Mouse (Mus musculus) C2C12 (cell line): ENCODE results near the gene Pkn1. TPM values are rescaled to one million over a fixed set of nuclear protein-coding genes. Genes with fewer than 3 reads are reported as not detected.

ENCODE experiments used
- H3K27me3 ChIP-seq: one replicate; pipeline ENCODE4 v1.6.1; 2011; ENCODE audit not compliant: control insufficient read depth, insufficient read depth, insufficient read length
- H3K36me3 ChIP-seq: one replicate; pipeline ENCODE4 v1.6.1; 2011; ENCODE audit not compliant: control insufficient read depth, insufficient read depth
- H3K4me3 ChIP-seq: one replicate; pipeline ENCODE4 v1.5.1; 2011; ENCODE audit warnings: mild to moderate bottlenecking, control low read depth; ENCODE audit not compliant: poor library complexity, insufficient read depth, severe bottlenecking
- H3K79me2 ChIP-seq: one replicate; pipeline ENCODE4 v1.6.1; 2011; ENCODE audit not compliant: control insufficient read depth, insufficient read depth
- H3K79me3 ChIP-seq: one replicate; pipeline ENCODE4 v1.6.1; 2011; ENCODE audit warnings: low read depth, control low read depth
- H3ac ChIP-seq: one replicate; pipeline ENCODE3; 2011; ENCODE audit warnings: low read depth; ENCODE audit not compliant: control insufficient read depth, insufficient read length
- CEBPB ChIP-seq: IDR thresholded peaks from one replicate; pipeline ENCODE4 v1.6.1; 2011; ENCODE audit warnings: low read depth, mild to moderate bottlenecking, control low read depth, moderate library complexity
- CTCF ChIP-seq: IDR thresholded peaks from one replicate; pipeline ENCODE4 v1.5.1; 2011; ENCODE audit not compliant: control insufficient read depth, insufficient read depth, insufficient read length
- FOSL1 ChIP-seq: IDR thresholded peaks from one replicate; pipeline ENCODE4 v1.8.0; 2011; ENCODE audit warnings: mild to moderate bottlenecking, low read length; ENCODE audit not compliant: poor library complexity, insufficient read depth, severe bottlenecking
- MAX ChIP-seq: IDR thresholded peaks from one replicate; pipeline ENCODE4 v1.6.1; 2011; ENCODE audit warnings: mild to moderate bottlenecking, control low read depth
- MYOD1 ChIP-seq: IDR thresholded peaks from one replicate; pipeline ENCODE4 v1.6.1; 2011; ENCODE audit warnings: low read depth; ENCODE audit not compliant: control insufficient read depth, insufficient read length
- MYOG ChIP-seq: IDR thresholded peaks from one replicate; pipeline ENCODE4 v1.6.1; 2011; ENCODE audit not compliant: control insufficient read depth, insufficient read length; ENCODE audit errors: extremely low read depth
- USF1 ChIP-seq: IDR thresholded peaks from one replicate; pipeline ENCODE4 v1.6.1; 2011; ENCODE audit warnings: low read depth, mild to moderate bottlenecking, control low read depth, moderate library complexity
- polyA plus RNA-seq: library from polyadenylated mRNA; unstranded; fragments of >200 nt; fragmentation: generic; extraction: Trizol; gene quantifications from one replicate; pipeline ENCODE4 v1.2.1, GENCODE M21; 2012; ENCODE audit warnings: missing spikeins

Gene Pkn1
- polyA plus RNA-seq, 1 experiment = 26.6 TPM

DNA sequence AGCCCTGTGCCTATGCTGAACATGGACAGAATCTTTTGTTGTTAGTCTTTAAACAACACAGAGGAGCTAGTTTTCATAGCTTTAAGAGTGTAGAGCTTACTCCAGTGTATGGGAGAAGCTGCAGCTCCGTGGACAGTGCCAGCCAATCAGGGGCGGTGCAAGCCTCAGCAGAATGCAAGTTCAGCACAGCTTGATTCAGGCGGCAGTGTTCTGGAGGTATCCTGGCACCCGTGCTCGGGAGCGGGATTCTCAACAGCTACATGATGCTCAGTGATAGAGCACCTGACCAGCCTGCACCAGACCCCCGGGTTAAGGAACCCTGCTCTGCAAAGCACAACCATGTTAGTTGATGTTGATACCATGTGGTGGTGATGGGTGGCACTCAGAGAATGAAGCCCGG, 38.4 kb downstream of the Pkn1 start:
- TF ChIP-seq MAX = no peak
- no peak for TF ChIP-seq CTCF
- no peak for TF ChIP-seq FOSL1
- no peak for TF ChIP-seq CEBPB
- TF ChIP-seq USF1 = no peak
- TF ChIP-seq MYOD1 = no peak
- no peak for TF ChIP-seq MYOG
- Histone ChIP-seq H3K27me3 (no peaks in the 10 kb centered on the region), H3ac (no peak overlapping the region), H3K36me3 (peaks cover 10% of the 10 kb centered on the region), H3K79me2 (no peaks in the 10 kb centered on the region), H3K79me3 (peaks cover 1% of the 10 kb centered on the region), H3K4me3 (no peak overlapping the region)

DNA sequence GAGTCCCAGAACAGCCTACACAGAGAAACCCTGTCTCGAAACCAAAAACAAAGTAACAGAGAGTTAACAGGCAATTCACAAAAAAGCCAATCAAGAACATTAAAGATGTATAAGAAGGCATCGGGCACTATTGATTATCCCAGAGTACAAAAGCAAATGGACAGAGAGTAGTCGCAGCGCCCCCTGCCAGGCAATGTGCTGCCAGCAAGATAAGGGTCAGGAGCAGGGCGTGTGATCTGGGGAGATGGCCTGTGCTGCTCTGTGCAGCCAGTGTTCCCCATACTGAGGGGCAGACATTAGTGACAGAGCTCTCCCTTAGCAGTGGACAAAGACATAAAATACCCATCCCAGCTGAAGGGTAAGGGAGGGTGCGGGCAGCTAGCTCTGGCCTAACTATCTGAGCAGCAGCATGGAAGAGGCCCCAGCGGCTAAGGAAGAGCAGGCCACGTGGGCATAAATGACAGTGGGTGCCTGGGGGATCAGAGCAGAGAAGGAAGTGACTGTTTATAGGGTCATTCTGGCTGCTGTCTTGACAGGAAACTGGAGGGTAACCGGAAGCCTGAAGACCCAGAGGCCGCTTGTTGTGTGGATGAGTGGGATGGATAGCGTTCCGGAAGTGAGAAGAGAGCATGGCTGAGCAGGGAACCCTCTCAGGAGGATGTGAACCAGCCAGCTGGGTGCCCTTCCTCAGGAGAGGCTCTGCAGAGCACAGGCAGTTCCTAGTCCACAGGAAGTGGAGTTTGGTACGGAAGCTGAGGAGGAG, 42.3 kb downstream of the Pkn1 start:
- Histone ChIP-seq H3K79me2 (peaks cover 23% of the 10 kb centered on the region), H3ac (no peak overlapping the region), H3K4me3 (no peak overlapping the region), H3K36me3 (peaks cover 5% of the 10 kb centered on the region), H3K27me3 (no peaks in the 10 kb centered on the region), H3K79me3 (peaks cover 1% of the 10 kb centered on the region)
- no peak for TF ChIP-seq CEBPB

DNA sequence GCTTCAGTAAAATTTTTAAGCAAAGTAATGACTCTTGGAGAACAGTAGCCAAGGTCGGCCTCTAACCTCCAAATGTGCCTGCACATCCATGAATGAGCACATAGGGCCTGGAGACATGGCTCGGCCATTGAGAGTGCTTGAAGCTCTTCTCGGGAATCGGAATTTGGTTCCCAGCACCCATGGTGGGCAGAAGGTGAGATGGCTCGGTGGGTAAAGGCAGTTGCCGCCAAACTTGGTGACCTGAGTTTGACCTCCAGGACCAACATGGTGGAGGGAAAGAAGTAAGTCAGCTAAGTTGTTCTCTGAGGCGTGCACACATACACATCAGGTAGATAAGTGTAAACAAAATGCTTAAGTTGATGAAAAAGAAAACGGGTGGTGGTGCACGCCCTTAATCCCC, 42.9 kb downstream of the Pkn1 start:
- Histone ChIP-seq H3K79me3 (peaks cover 1% of the 10 kb centered on the region), H3K27me3 (no peaks in the 10 kb centered on the region), H3K79me2 (peaks cover 23% of the 10 kb centered on the region), H3K4me3 (no peak overlapping the region), H3K36me3 (peaks cover 5% of the 10 kb centered on the region), H3ac (no peak overlapping the region)
- no peak for TF ChIP-seq MAX
- TF ChIP-seq MYOD1 = no peak
- no peak for TF ChIP-seq CEBPB
- TF ChIP-seq USF1 = no peak
- no peak for TF ChIP-seq FOSL1
- TF ChIP-seq CTCF = no peak
- no peak for TF ChIP-seq MYOG

DNA sequence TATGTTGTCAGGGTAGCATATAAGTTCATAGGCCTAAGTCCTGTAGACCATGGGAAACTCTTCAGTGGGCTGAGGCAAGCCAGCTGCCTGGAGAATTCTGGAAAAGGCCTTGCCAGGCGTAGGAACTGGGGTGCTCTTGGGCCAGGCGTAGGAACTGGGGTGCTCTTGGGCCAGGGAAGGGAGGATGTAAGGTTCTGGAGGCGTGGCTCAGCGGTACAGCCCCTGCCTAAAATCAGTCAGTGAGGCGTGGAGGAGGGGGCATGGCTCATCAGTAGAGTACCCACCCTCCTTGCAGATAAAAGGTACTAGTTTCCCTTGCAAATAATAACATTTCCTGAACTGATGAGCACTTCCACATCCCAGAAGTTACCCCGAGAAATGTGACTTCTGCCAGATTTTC, 44.3 kb downstream of the Pkn1 start:
- peaks cover 5% of the 10 kb centered on the region for H3K36me3 ChIP-seq
- H3K4me3 ChIP-seq = no peak overlapping the region
- no peaks in the 10 kb centered on the region for H3K27me3 ChIP-seq
- H3K79me2 ChIP-seq = peaks cover 23% of the 10 kb centered on the region
- H3ac ChIP-seq = no peak overlapping the region
- TF ChIP-seq CTCF = no peak
- TF ChIP-seq USF1 = no peak
- no peak for TF ChIP-seq CEBPB
- peaks cover 1% of the 10 kb centered on the region for H3K79me3 ChIP-seq

DNA sequence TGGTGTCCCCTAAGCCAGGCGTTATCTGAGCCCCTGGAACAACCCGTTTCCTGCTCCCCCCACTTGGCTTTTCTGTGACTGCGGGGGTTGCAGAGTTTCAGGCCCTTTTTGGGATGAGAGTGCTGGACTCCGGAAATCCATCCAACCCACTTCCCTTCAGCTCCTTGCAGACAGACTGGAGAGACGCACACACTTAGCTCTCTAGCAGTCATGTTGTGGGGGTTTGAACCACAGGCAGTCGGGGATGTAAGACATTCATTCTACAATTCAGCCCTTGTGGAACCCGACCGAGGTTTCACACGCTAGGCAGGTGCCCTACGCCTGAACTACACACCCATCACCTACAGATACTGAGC, 45.3 kb downstream of the Pkn1 start:
- H3K79me3 ChIP-seq = peaks cover 1% of the 10 kb centered on the region
- peaks cover 23% of the 10 kb centered on the region for H3K79me2 ChIP-seq
- TF ChIP-seq FOSL1 (no peak), MYOD1 (no peak), MAX (no peak), MYOG (no peak), CEBPB (no peak), CTCF (no peak)
- H3K27me3 ChIP-seq = no peaks in the 10 kb centered on the region
- peaks cover 5% of the 10 kb centered on the region for H3K36me3 ChIP-seq
- H3ac ChIP-seq = peak overlapping the region; percentile 20
- H3K4me3 ChIP-seq = peak overlapping the region; percentile 87
